In genomic region chr4:132898197-132898596, GRCm38 (mm10) we compare ENCODE assay signal across 28 mouse cellular contexts. TPM values are rescaled to one million over a fixed set of nuclear protein-coding genes. Genes with fewer than 3 reads are reported as not detected.
A peak's percentile ranks its signal among the peaks of the same experiment; 100 is the strongest.
DNase-seq lines count a peak whose midpoint lies in the region; ATAC-seq and TF ChIP-seq lines count a peak whose summit lies in the region.
"Had no signal": no experiment of that assay in that cellular context is flagged by ENCODE, and none has a peak within 500 bp of the region (broad histone marks: within the 10 kb centered on the region; RNA-seq: fewer than 3 reads in every experiment).

No protein-coding gene starts in this region.

- H3K4me3 ChIP-seq in small intestine, adult 2 months (ENCODE audit: low read depth, low read length): peak overlapping the region; percentile 48
- H3K4me3 ChIP-seq: embryonic facial prominence, embryonic 13.5 days; forebrain, embryonic 10.5 days; forebrain, embryonic 15.5 days; heart, embryonic 13.5 days; liver, embryonic 12.5 days; midbrain, embryonic 12.5 days; myocyte; neural tube, embryonic 13.5 days had no signal

- peak; percentile 22 for DNase-seq in adrenal gland, postnatal 25 days
- DNase-seq in adrenal gland, adult 18-20 months (ENCODE audit: low spot score in 2 of 2): no peak
- peak; percentile 66 for DNase-seq in CD4-positive, CD25-positive, alpha-beta regulatory T cell, adult 2 months (ENCODE audit: low read depth, low spot score)
- no peak for DNase-seq in kidney, adult 9 months
- DNase-seq: cerebellum, adult 8-10 months; heart, postnatal 10 days; kidney, adult 8-10 months; kidney, postnatal 10 days; layer of hippocampus, postnatal 36 days; left cerebral cortex, postnatal 4 days; liver, postnatal 0 days; lung, postnatal 36 days; thymus, adult 18-20 months; thymus, postnatal 4 days had no signal

- TF ChIP-seq CTCF in small intestine, adult 2 months (IDR thresholded peaks at IDR 0.05; ENCODE audit: extremely low read depth, insufficient read length, insufficient replicate concordance, low read depth, low read length): no peak

- peaks cover 24% of the 10 kb centered on the region for H3K36me3 ChIP-seq in small intestine, adult 2 months (ENCODE audit: control insufficient read depth, insufficient read depth, low read length)

- peak; percentile 76 for ATAC-seq in activated CD4-positive, CD25-positive, alpha-beta regulatory T cell, adult 4 months
- no peak for ATAC-seq in megakaryocyte-erythroid progenitor cell, adult 5-6 weeks (replicated peaks; ENCODE audit: low FRiP score, low TSS enrichment, poor library complexity, severe bottlenecking)
- ATAC-seq: forebrain, embryonic 15.5 days; liver, embryonic 12.5 days; liver, postnatal 0 days; Patski had no signal

- WGBS in small intestine, adult 2 months: 26% methylated on average over 9 of the region's 9 CpGs

- peaks cover 10% of the 10 kb centered on the region for H3K4me1 ChIP-seq in small intestine, adult 2 months (ENCODE audit: control insufficient read depth, insufficient read depth, insufficient read length, low read length)
- H3K4me1 ChIP-seq: embryonic facial prominence, embryonic 13.5 days; forebrain, embryonic 15.5 days; heart, embryonic 13.5 days; neural tube, embryonic 13.5 days had no signal

- TF ChIP-seq POLR2A in small intestine, adult 2 months (IDR thresholded peaks at IDR 0.05; ENCODE audit: low read depth, low read length): peak; percentile 32; the same call in 1 of the 2 replicates

- no peaks in the 10 kb centered on the region for H3K27me3 ChIP-seq in small intestine, adult 2 months (ENCODE audit: control insufficient read depth, insufficient read depth, low read length)
- H3K27me3 ChIP-seq: forebrain, embryonic 15.5 days; neural tube, embryonic 13.5 days; Patski had no signal

- H3K27ac ChIP-seq in small intestine, adult 2 months (ENCODE audit: insufficient read depth, low read depth, low read length): peak overlapping the region; percentile 99
- H3K27ac ChIP-seq: embryonic facial prominence, embryonic 13.5 days; forebrain, embryonic 10.5 days; forebrain, embryonic 15.5 days; heart, embryonic 13.5 days; hindbrain, embryonic 14.5 days; liver, embryonic 12.5 days; midbrain, embryonic 12.5 days; neural tube, embryonic 13.5 days; stomach, postnatal 0 days had no signal

RNA-seq across cellular contexts. Expression of gene Stx12, which starts 13.9 kb away (rescaled TPM):
- 56.4 and 57.6 TPM in 2 replicates for total RNA-seq in adrenal gland, postnatal 25 days (2021)
- 10 to 100 TPM; 58.8 to 59.2 TPM for total RNA-seq in adrenal gland, adult 18-20 months (2021)
- polyA plus RNA-seq in activated CD4-positive, CD25-positive, alpha-beta regulatory T cell, adult 4 months (2017; shearing (Covaris generic)): 10 to 100 TPM; 33.0 to 36.2 TPM
- 8.6 and 18.9 TPM in 2 replicates for polyA plus RNA-seq in small intestine, adult 2 months (2012; rRNA removed)
- 18.9 and 26.4 TPM in 2 replicates for total RNA-seq in megakaryocyte-erythroid progenitor cell, adult 5-6 weeks (2014; fragmentation: Nextera tagmentation)
- 24.7 and 25.4 TPM in 2 replicates for total RNA-seq in megakaryocyte-erythroid progenitor cell, adult 5-6 weeks (2017)

RNA-seq across cellular contexts. Expression of gene Fam76a, which starts 24.2 kb away (rescaled TPM):
- 35.3 and 36.6 TPM in 2 replicates for total RNA-seq in adrenal gland, postnatal 25 days (2021)
- total RNA-seq in adrenal gland, adult 18-20 months (2021): 10 to 100 TPM; 25.2 to 26.1 TPM
- 10 to 100 TPM; 17.3 to 19.3 TPM for polyA plus RNA-seq in activated CD4-positive, CD25-positive, alpha-beta regulatory T cell, adult 4 months (2017; shearing (Covaris generic))
- polyA plus RNA-seq in small intestine, adult 2 months (2012; rRNA removed): 3.4 and 10.7 TPM in 2 replicates
- 20.0 and 23.9 TPM in 2 replicates for total RNA-seq in megakaryocyte-erythroid progenitor cell, adult 5-6 weeks (2014; fragmentation: Nextera tagmentation)
- total RNA-seq in megakaryocyte-erythroid progenitor cell, adult 5-6 weeks (2017): 23.2 and 26.7 TPM in 2 replicates

RNA-seq across cellular contexts. Expression of gene Ppp1r8, which starts 55.2 kb away (rescaled TPM):
- 46.7 and 51.5 TPM in 2 replicates for total RNA-seq in adrenal gland, postnatal 25 days (2021)
- total RNA-seq in adrenal gland, adult 18-20 months (2021): 10 to 100 TPM; 31.2 to 41.0 TPM
- 10 to 100 TPM; 25.3 to 26.3 TPM for polyA plus RNA-seq in activated CD4-positive, CD25-positive, alpha-beta regulatory T cell, adult 4 months (2017; shearing (Covaris generic))
- polyA plus RNA-seq in small intestine, adult 2 months (2012; rRNA removed): 8.0 and 15.6 TPM in 2 replicates
- 67.6 and 68.4 TPM in 2 replicates for total RNA-seq in megakaryocyte-erythroid progenitor cell, adult 5-6 weeks (2014; fragmentation: Nextera tagmentation)
- 75.2 and 88.5 TPM in 2 replicates for total RNA-seq in megakaryocyte-erythroid progenitor cell, adult 5-6 weeks (2017)

Comparison
In these comparisons a context has a peak if more than half of its experiments do, and no peak if none do; other contexts are left out.
1. DNase-seq: peak in adrenal gland, postnatal 25 days (single experiment) and CD4-positive, CD25-positive, alpha-beta regulatory T cell, adult 2 months (single experiment); none in adrenal gland, adult 18-20 months (0 of 2) and kidney, adult 9 months (single experiment).